Mouse (Mus musculus): ENCODE measurements around the gene Usp32. TPM values are rescaled to one million over a fixed set of nuclear protein-coding genes. Genes with fewer than 3 reads are reported as not detected.

Usp32 gene
- polyA plus RNA-seq (2011; ENCODE audit: insufficient read depth, insufficient read length, low replicate concordance, missing spikeins) = 54.3 and 64.0 TPM in 2 replicates

GRCm38 (mm10) chr11:85139581-85140540 is at the start of gene Usp32:
Gene Usp32, minus strand, starts transcription at chr11:85140161.
- no peaks in the 10 kb centered on the region; the same call in 1 of the 2 replicates for H3K4me1 ChIP-seq (ENCODE audit: control insufficient read depth, insufficient read depth, low read length)
- WGBS = under 1% methylated on average over 89 of the region's 94 CpGs
- H3K27ac ChIP-seq (ENCODE audit: control insufficient read depth, insufficient read depth, low read depth, low read length, poor library complexity) = peak within 1 kb of the TSS; percentile 91
- TF ChIP-seq CTCF (IDR thresholded peaks at IDR 0.05; ENCODE audit: control insufficient read depth, insufficient read depth, low read length) (no peak), POLR2A (IDR thresholded peaks at IDR 0.05; ENCODE audit: borderline replicate concordance, control insufficient read depth, low read depth, low read length) (peak; percentile 91)
- peak within 1 kb of the TSS; percentile 99 for H3K4me3 ChIP-seq (replicated peaks; ENCODE audit: control insufficient read depth, low read depth, low read length)

DNA sequence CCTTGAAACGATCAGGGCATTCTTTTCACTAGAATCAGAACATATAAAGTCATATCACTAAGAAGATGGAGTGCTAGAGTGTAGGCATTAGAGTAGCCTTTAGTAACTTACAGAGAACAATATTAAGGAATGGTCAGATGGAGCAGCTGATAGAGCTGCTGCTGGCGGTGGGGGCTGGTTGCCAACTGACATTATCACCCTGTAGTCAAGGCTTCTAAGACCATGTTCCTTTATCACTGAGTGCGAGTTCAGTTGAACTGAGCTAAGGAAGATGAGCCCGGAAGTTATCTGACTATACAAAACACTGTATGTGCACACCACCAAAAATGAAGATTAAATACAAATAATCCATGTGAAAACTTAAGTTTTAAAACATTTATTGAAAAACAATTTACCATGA is 49.1 kb upstream of the Usp32 start:
- WGBS = 66% methylated on average over 4 of the region's 4 CpGs
- no peaks in the 10 kb centered on the region for H3K4me1 ChIP-seq (ENCODE audit: control insufficient read depth, insufficient read depth, low read length)
- H3K27ac ChIP-seq (ENCODE audit: control insufficient read depth, insufficient read depth, low read depth, low read length, poor library complexity) = no peak overlapping the region
- TF ChIP-seq CTCF (IDR thresholded peaks at IDR 0.05; ENCODE audit: control insufficient read depth, insufficient read depth, low read length) (no peak), POLR2A (IDR thresholded peaks at IDR 0.05; ENCODE audit: borderline replicate concordance, control insufficient read depth, low read depth, low read length) (no peak)
- no peak overlapping the region for H3K4me3 ChIP-seq (replicated peaks; ENCODE audit: control insufficient read depth, low read depth, low read length)

- Histone ChIP-seq H3K4me3 (replicated peaks; ENCODE audit: control insufficient read depth, low read depth, low read length) (no peak overlapping the region), H3K27ac (ENCODE audit: control insufficient read depth, insufficient read depth, low read depth, low read length, poor library complexity) (no peak overlapping the region), H3K4me1 (ENCODE audit: control insufficient read depth, insufficient read depth, low read length) (no peaks in the 10 kb centered on the region; the same call in 1 of the 2 replicates)
- 89% methylated on average over 6 of the region's 6 CpGs for WGBS
- TF ChIP-seq CTCF (IDR thresholded peaks at IDR 0.05; ENCODE audit: control insufficient read depth, insufficient read depth, low read length) (no peak), POLR2A (IDR thresholded peaks at IDR 0.05; ENCODE audit: borderline replicate concordance, control insufficient read depth, low read depth, low read length) (no peak)
These were observed 44.9 kb upstream of the Usp32 start for GRCm38 (mm10) chr11:85184839-85185238.

GRCm38 (mm10) chr11:85184082-85184481 is 44.1 kb upstream of the Usp32 start:
- no peak overlapping the region for H3K27ac ChIP-seq (ENCODE audit: control insufficient read depth, insufficient read depth, low read depth, low read length, poor library complexity)
- 85% methylated on average over 5 of the region's 5 CpGs for WGBS
- H3K4me1 ChIP-seq (ENCODE audit: control insufficient read depth, insufficient read depth, low read length) = no peaks in the 10 kb centered on the region; the same call in 1 of the 2 replicates
- H3K4me3 ChIP-seq (replicated peaks; ENCODE audit: control insufficient read depth, low read depth, low read length) = no peak overlapping the region
- peak; percentile 42 for TF ChIP-seq CTCF (IDR thresholded peaks at IDR 0.05; ENCODE audit: control insufficient read depth, insufficient read depth, low read length)
- TF ChIP-seq POLR2A (IDR thresholded peaks at IDR 0.05; ENCODE audit: borderline replicate concordance, control insufficient read depth, low read depth, low read length) = no peak

GRCm38 (mm10) chr11:85183284-85183779 is 43.4 kb upstream of the Usp32 start:
- no peak overlapping the region for H3K27ac ChIP-seq (ENCODE audit: control insufficient read depth, insufficient read depth, low read depth, low read length, poor library complexity)
- H3K4me3 ChIP-seq (replicated peaks; ENCODE audit: control insufficient read depth, low read depth, low read length) = no peak overlapping the region
- no peak for TF ChIP-seq CTCF (IDR thresholded peaks at IDR 0.05; ENCODE audit: control insufficient read depth, insufficient read depth, low read length)
- no peak for TF ChIP-seq POLR2A (IDR thresholded peaks at IDR 0.05; ENCODE audit: borderline replicate concordance, control insufficient read depth, low read depth, low read length)
- 20% methylated on average over 13 of the region's 13 CpGs for WGBS
- no peaks in the 10 kb centered on the region; the same call in 1 of the 2 replicates for H3K4me1 ChIP-seq (ENCODE audit: control insufficient read depth, insufficient read depth, low read length)

DNA sequence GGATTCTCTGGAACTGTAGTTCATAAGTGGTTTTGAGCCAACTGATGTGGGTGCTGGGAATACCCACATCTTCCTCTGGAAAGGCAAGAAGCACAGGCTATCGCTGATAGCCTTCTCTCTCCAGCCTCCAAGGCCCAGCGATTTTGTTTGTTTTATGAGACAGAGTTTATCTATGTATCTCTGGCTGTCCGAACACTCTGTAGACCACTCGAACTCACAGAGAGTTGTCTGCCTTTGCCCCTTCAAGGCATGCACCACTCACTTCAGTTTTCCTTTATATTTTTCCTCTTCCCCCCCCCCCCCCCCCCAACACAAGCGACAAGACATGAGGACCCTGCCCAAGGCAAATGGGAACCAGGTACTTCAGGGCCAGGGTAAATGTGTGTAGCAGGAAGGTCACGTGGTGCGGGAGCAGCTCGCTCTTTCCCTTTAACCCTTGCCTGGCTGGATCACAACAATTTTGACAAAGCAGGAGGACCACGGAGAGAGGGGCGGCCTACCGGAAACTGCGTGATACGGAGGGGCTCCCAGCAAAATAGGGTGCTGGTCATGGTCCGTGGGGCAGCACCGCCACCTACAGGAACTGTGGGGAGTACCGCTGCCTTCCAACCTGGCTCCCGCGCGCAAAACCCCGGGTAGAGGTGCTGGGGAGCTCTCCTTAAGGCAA is 42.8 kb upstream of the Usp32 start:
- 8% methylated on average over 20 of the region's 20 CpGs for WGBS
- H3K27ac ChIP-seq (ENCODE audit: control insufficient read depth, insufficient read depth, low read depth, low read length, poor library complexity) = no peak overlapping the region
- peak overlapping the region; percentile 49 for H3K4me3 ChIP-seq (replicated peaks; ENCODE audit: control insufficient read depth, low read depth, low read length)
- TF ChIP-seq CTCF (IDR thresholded peaks at IDR 0.05; ENCODE audit: control insufficient read depth, insufficient read depth, low read length) (peak; percentile 81), POLR2A (IDR thresholded peaks at IDR 0.05; ENCODE audit: borderline replicate concordance, control insufficient read depth, low read depth, low read length) (0 out of 2 replicates have a peak, but pooled peaks have one; percentile 25)
- H3K4me1 ChIP-seq (ENCODE audit: control insufficient read depth, insufficient read depth, low read length) = no peaks in the 10 kb centered on the region; the same call in 1 of the 2 replicates

- Histone ChIP-seq H3K4me3 (replicated peaks; ENCODE audit: control insufficient read depth, low read depth, low read length) (no peak overlapping the region), H3K27ac (ENCODE audit: control insufficient read depth, insufficient read depth, low read depth, low read length, poor library complexity) (no peak overlapping the region), H3K4me1 (ENCODE audit: control insufficient read depth, insufficient read depth, low read length) (no peaks in the 10 kb centered on the region; the same call in 1 of the 2 replicates)
- TF ChIP-seq CTCF (IDR thresholded peaks at IDR 0.05; ENCODE audit: control insufficient read depth, insufficient read depth, low read length) = no peak
- TF ChIP-seq POLR2A (IDR thresholded peaks at IDR 0.05; ENCODE audit: borderline replicate concordance, control insufficient read depth, low read depth, low read length) = no peak
- 80% methylated on average over 4 of the region's 4 CpGs for WGBS
These were observed 38.5 kb upstream of the Usp32 start for GRCm38 (mm10) chr11:85178413-85178812.

GRCm38 (mm10) chr11:85177761-85178160 is 37.8 kb upstream of the Usp32 start:
- TF ChIP-seq CTCF (IDR thresholded peaks at IDR 0.05; ENCODE audit: control insufficient read depth, insufficient read depth, low read length) (no peak), POLR2A (IDR thresholded peaks at IDR 0.05; ENCODE audit: borderline replicate concordance, control insufficient read depth, low read depth, low read length) (no peak)
- Histone ChIP-seq H3K4me1 (ENCODE audit: control insufficient read depth, insufficient read depth, low read length) (no peaks in the 10 kb centered on the region), H3K27ac (ENCODE audit: control insufficient read depth, insufficient read depth, low read depth, low read length, poor library complexity) (no peak overlapping the region), H3K4me3 (replicated peaks; ENCODE audit: control insufficient read depth, low read depth, low read length) (no peak overlapping the region)
- 66% methylated on average over 6 of the region's 6 CpGs for WGBS

Measured in bone marrow, adult 2 months (tissue).